Mouse (Mus musculus) testis, adult 2 months (tissue): Measurements from ENCODE around the gene Pcsk2.

ENCODE experiments used
- CTCF ChIP-seq: fragments of 200-500 bp; IDR thresholded peaks from 2 replicates; pipeline ENCODE4 v1.5.1; 2012; ENCODE audit warnings: low read depth, mild to moderate bottlenecking, inconsistent platforms, low read length, moderate library complexity; ENCODE audit not compliant: control insufficient read depth, insufficient read depth, insufficient replicate concordance
- POLR2A ChIP-seq: fragments of 200-500 bp; IDR thresholded peaks from 2 replicates; pipeline ENCODE4 v1.6.1; 2012; ENCODE audit warnings: low read depth, mild to moderate bottlenecking, inconsistent platforms, low read length, moderate library complexity; ENCODE audit not compliant: control insufficient read depth

DNA sequence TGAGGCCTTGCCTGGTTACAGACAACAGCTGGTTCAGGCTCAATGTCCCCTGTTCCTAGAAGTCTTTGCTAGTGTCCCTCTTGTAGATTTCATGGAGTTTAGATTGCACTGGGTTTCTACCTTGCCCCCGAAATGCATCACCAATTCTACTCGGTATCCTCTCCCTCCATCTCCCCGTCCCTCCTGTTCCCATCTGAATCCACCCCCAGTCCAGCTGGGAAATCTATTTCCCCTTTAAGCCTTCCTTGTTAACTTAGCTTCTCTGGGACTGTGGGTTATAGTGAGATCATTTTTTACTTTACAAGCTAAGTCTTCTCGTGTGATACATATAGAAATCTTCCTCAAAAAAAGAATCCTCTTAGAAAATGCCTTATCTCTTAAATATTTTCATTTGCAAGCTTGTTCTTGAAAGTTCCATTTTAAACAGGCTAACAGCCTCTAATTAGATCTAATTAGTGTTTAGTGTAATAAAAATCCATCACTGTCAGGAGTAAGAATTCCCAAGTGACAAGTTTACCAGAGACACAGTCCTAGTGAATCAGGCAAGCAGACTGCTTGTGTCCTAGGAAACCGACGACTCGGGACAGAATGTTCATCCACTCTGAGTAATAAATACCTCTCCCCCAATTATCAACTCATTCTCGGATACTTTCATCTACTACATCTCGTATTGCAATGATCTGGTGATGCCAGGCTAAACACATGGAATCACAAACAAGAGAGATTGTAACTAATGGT, 206.3 kb downstream of the Pcsk2 start:
- TF ChIP-seq CTCF (no peak), POLR2A (no peak)
